Mouse (Mus musculus) forebrain, postnatal 0 days (tissue): ENCODE results near the gene Hipk3. TPM values are rescaled to one million over a fixed set of nuclear protein-coding genes. Genes with fewer than 3 reads are reported as not detected.

Experiments used
- ATAC-seq: fragments of 200-750 bp; cut with Nextera tagmentation; 2 replicates; pipeline ENCODE4 v1.8.0; 2017; ENCODE audit warnings: mild to moderate bottlenecking, moderate library complexity
- DNase-seq: peaks from one replicate; pipeline ENCODE4 v3.0.0-alpha.2; 2015
- H3K27ac ChIP-seq: fragments of 300-500 bp; sonication (generic); 2 replicates; pipeline ENCODE4 v1.5.1; 2014; ENCODE audit warnings: low read depth, mild to moderate bottlenecking, antibody characterized with exemption, low read length, moderate library complexity, mixed read lengths
- H3K27me3 ChIP-seq: fragments of 300-500 bp; sonication (generic); 2 replicates; pipeline ENCODE4 v1.6.1; 2014; ENCODE audit warnings: mild to moderate bottlenecking, low read length, mixed read lengths; ENCODE audit not compliant: insufficient read depth
- H3K36me3 ChIP-seq: fragments of 300-500 bp; sonication (generic); 2 replicates; pipeline ENCODE4 v1.6.1; 2014; ENCODE audit warnings: mild to moderate bottlenecking, moderate library complexity; ENCODE audit not compliant: insufficient read depth
- H3K4me1 ChIP-seq: fragments of 300-500 bp; sonication (generic); 2 replicates; pipeline ENCODE4 v1.6.1; 2014; ENCODE audit warnings: antibody characterized with exemption; ENCODE audit not compliant: insufficient read depth
- H3K4me2 ChIP-seq: fragments of 300-500 bp; sonication (generic); 2 replicates; pipeline ENCODE4 v1.6.1; 2014; ENCODE audit warnings: low read depth, mild to moderate bottlenecking, moderate library complexity
- H3K4me3 ChIP-seq: fragments of 300-500 bp; sonication (generic); 2 replicates; pipeline ENCODE4 v1.5.1; 2014; ENCODE audit warnings: low read depth, low read length, mixed read lengths
- H3K9ac ChIP-seq: fragments of 300-500 bp; sonication (generic); 2 replicates; pipeline ENCODE4 v1.6.1; 2014; ENCODE audit warnings: mild to moderate bottlenecking
- H3K9me3 ChIP-seq: fragments of 300-500 bp; sonication (generic); 2 replicates; pipeline ENCODE4 v1.6.1; 2016; ENCODE audit warnings: low read length
- CTCF ChIP-seq: sonication (generic); IDR thresholded peaks from 2 replicates; pipeline ENCODE4 v1.5.1; 2016; ENCODE audit warnings: antibody characterized with exemption, control low read depth, low read depth
- WGBS: fragments of 180-500 bp; shearing (Covaris S2); extraction: QIAGEN DNeasy Blood & Tissue Kit; methylation state at CpG from one replicate; pipeline ENCODE4 v1.1.7; 2014; 5-methylcytosine and 5-hydroxymethylcytosine counted together
- polyA plus RNA-seq: library from polyadenylated mRNA; unstranded; fragments of >200 nt; fragmentation: Nextera tagmentation; extraction: Ambion mirVana; gene quantifications from 2 replicates; pipeline ENCODE4 v1.2.1, GENCODE M21; 2015
- total RNA-seq: library from RNA; depleted of rRNA; stranded (reverse); fragments of >200 nt; gene quantifications from 2 replicates; pipeline ENCODE4 v1.2.3, GENCODE M21; 2014

Gene Hipk3
- total and polyA plus RNA-seq, 2 experiments from 2014 or later, result 5.0 to 36.6 TPM

- DNase-seq (no peak), ATAC-seq (no peak)
- no peak overlapping the region for H3K27ac ChIP-seq
- no peak overlapping the region for H3K4me2 ChIP-seq
- H3K27me3 ChIP-seq, result no peaks in the 10 kb centered on the region
- no peak overlapping the region for H3K4me3 ChIP-seq
- H3K4me1 ChIP-seq, result no peaks in the 10 kb centered on the region
- 67% methylated on average over 2 of the region's 2 CpGs for WGBS
- H3K36me3 ChIP-seq, result no peaks in the 10 kb centered on the region
- no peak overlapping the region for H3K9ac ChIP-seq
- TF ChIP-seq CTCF, result no peak
- no peaks in the 10 kb centered on the region for H3K9me3 ChIP-seq
Observed at GRCm38 (mm10) chr2:104419411-104419810, 74.8 kb downstream of the Hipk3 start.

- no peak for TF ChIP-seq CTCF
- Histone ChIP-seq H3K4me1 (peaks cover 2% of the 10 kb centered on the region), H3K27ac (no peak overlapping the region), H3K27me3 (no peaks in the 10 kb centered on the region), H3K4me3 (no peak overlapping the region), H3K4me2 (no peak overlapping the region), H3K36me3 (no peaks in the 10 kb centered on the region), H3K9ac (no peak overlapping the region), H3K9me3 (no peaks in the 10 kb centered on the region)
- ATAC-seq (no peak), DNase-seq (no peak)
- 77% methylated on average over 3 of the region's 3 CpGs for WGBS
Observed at GRCm38 (mm10) chr2:104413011-104413410, 81.2 kb downstream of the Hipk3 start.

- ATAC-seq, result no peak
- H3K4me1 ChIP-seq, result peaks cover 7% of the 10 kb centered on the region
- no peak overlapping the region for H3K27ac ChIP-seq
- no peak overlapping the region for H3K4me3 ChIP-seq
- H3K4me2 ChIP-seq, result no peak overlapping the region
- TF ChIP-seq CTCF, result no peak
- H3K27me3 ChIP-seq, result no peaks in the 10 kb centered on the region
- no peak overlapping the region for H3K9ac ChIP-seq
- no peak for DNase-seq
- no peaks in the 10 kb centered on the region for H3K9me3 ChIP-seq
- H3K36me3 ChIP-seq, result no peaks in the 10 kb centered on the region
- 37% methylated on average over 4 of the region's 4 CpGs for WGBS
Observed at GRCm38 (mm10) chr2:104412496-104412895, 81.8 kb downstream of the Hipk3 start.

GRCm38 (mm10) chr2:104411806-104412205, 82.4 kb downstream of the Hipk3 start:
- no peak overlapping the region for H3K9ac ChIP-seq
- no peak for ATAC-seq
- no peak overlapping the region for H3K27ac ChIP-seq

GRCm38 (mm10) chr2:104410963-104411545, 83.2 kb downstream of the Hipk3 start, which contains the start of gene D430041D05Rik:
TSS of gene D430041D05Rik (minus strand) at chr2:104411013.
- no peaks in the 10 kb centered on the region for H3K9me3 ChIP-seq
- TF ChIP-seq CTCF, result no peak
- peaks cover 18% of the 10 kb centered on the region for H3K4me1 ChIP-seq
- no peaks in the 10 kb centered on the region for H3K36me3 ChIP-seq
- H3K9ac ChIP-seq, result peak within 1 kb of the TSS; percentile 98
- ATAC-seq, result no peak
- H3K4me3 ChIP-seq, result peak within 1 kb of the TSS; percentile 89
- WGBS, result 55% methylated on average over 4 of the region's 4 CpGs
- peak within 1 kb of the TSS; percentile 56 for H3K4me2 ChIP-seq
- peak within 1 kb of the TSS; percentile 96 for H3K27ac ChIP-seq
- no peaks in the 10 kb centered on the region for H3K27me3 ChIP-seq
- DNase-seq, result no peak

More at GRCm38 (mm10) chr2:104411806-104412205, 82.4 kb downstream of the Hipk3 start:
- DNase-seq, result no peak
- H3K36me3 ChIP-seq, result no peaks in the 10 kb centered on the region
- TF ChIP-seq CTCF, result no peak
- H3K4me3 ChIP-seq, result no peak overlapping the region
- H3K27me3 ChIP-seq, result no peaks in the 10 kb centered on the region
- 93% methylated on average over 7 of the region's 7 CpGs for WGBS
- no peaks in the 10 kb centered on the region for H3K9me3 ChIP-seq
- no peak overlapping the region for H3K4me2 ChIP-seq
- peaks cover 13% of the 10 kb centered on the region for H3K4me1 ChIP-seq

- ATAC-seq (peak; percentile 90), DNase-seq (peak; percentile 85)
- Histone ChIP-seq H3K9me3 (no peaks in the 10 kb centered on the region), H3K4me2 (peak overlapping the region; percentile 56), H3K4me3 (peak overlapping the region; percentile 89), H3K36me3 (no peaks in the 10 kb centered on the region), H3K27me3 (no peaks in the 10 kb centered on the region), H3K27ac (peak overlapping the region; percentile 96), H3K9ac (peak overlapping the region; percentile 98), H3K4me1 (peaks cover 21% of the 10 kb centered on the region)
- 2% methylated on average over 109 of the region's 111 CpGs for WGBS
- TF ChIP-seq CTCF, result no peak
Observed at GRCm38 (mm10) chr2:104409851-104410821, 84.1 kb downstream of the Hipk3 start.

GRCm38 (mm10) chr2:104408351-104408750, 85.9 kb downstream of the Hipk3 start:
- H3K36me3 ChIP-seq, result no peaks in the 10 kb centered on the region
- no peak for TF ChIP-seq CTCF
- H3K27me3 ChIP-seq, result no peaks in the 10 kb centered on the region
- ATAC-seq, result no peak
- peak overlapping the region; percentile 56 for H3K4me2 ChIP-seq
- 52% methylated on average over 7 of the region's 7 CpGs for WGBS
- H3K9me3 ChIP-seq, result no peaks in the 10 kb centered on the region
- H3K4me1 ChIP-seq, result peaks cover 21% of the 10 kb centered on the region
- H3K27ac ChIP-seq, result no peak overlapping the region
- peak overlapping the region; percentile 89 for H3K4me3 ChIP-seq
- no peak for DNase-seq
- H3K9ac ChIP-seq, result no peak overlapping the region
